Mouse (Mus musculus) midbrain, embryonic 11.5 days (tissue): Measurements from ENCODE around the gene Fkbp5. TPM values are rescaled to one million over a fixed set of nuclear protein-coding genes. Genes with fewer than 3 reads are reported as not detected.

Experiments used
- microRNA-seq: library from miRNA; unstranded; fragments of <30 nt; microRNA quantifications from one replicate; pipeline ENCODE4, GENCODE M21; 2017
- polyA plus RNA-seq: library from polyadenylated mRNA; unstranded; fragments of >200 nt; fragmentation: Nextera tagmentation; extraction: Ambion mirVana; gene quantifications from 2 replicates; pipeline ENCODE4 v1.2.1, GENCODE M21; 2014

The Fkbp5 gene
- polyA plus RNA-seq, 1 experiment from 2014 or later: 10.9 TPM

Small RNA genes within 50 kb of the gene (microRNA-seq; reads per million reads assigned to microRNA genes)
- gene Gm25195 (not detected), gene Mir6969 (not detected)

Other genes starting within 250 kb of the Fkbp5 start
- gene Fance, start 204.0 kb downstream of the Fkbp5 start, polyA plus RNA-seq: 18.5 and 19.5 TPM in 2 replicates
- 465 and 471 TPM in 2 replicates for gene Rpl10a, start 189.1 kb downstream of the Fkbp5 start, polyA plus RNA-seq
- 3.5 and 3.7 TPM in 2 replicates for gene Tead3, start 166.7 kb downstream of the Fkbp5 start, polyA plus RNA-seq
- gene Tulp1, start 152.3 kb downstream of the Fkbp5 start, polyA plus RNA-seq: 4.6 and 4.9 TPM in 2 replicates
- not detected in 2 replicates for gene Armc12, start 13.3 kb upstream of the Fkbp5 start, polyA plus RNA-seq
- not detected in 2 replicates for gene Clpsl2, start 31.9 kb upstream of the Fkbp5 start, polyA plus RNA-seq
- not detected in 2 replicates for gene Clps, start 43.2 kb upstream of the Fkbp5 start, polyA plus RNA-seq
- gene Lhfpl5, start 58.1 kb upstream of the Fkbp5 start, polyA plus RNA-seq: 1.4 and 2.0 TPM in 2 replicates
- 124 and 135 TPM in 2 replicates for gene Srpk1, start 105.2 kb upstream of the Fkbp5 start, polyA plus RNA-seq
- 0.75 and 0.87 TPM in 2 replicates for gene Slc26a8, start 172.7 kb upstream of the Fkbp5 start, polyA plus RNA-seq
- gene Mapk14, start 173.8 kb upstream of the Fkbp5 start, polyA plus RNA-seq: 39.4 and 47.2 TPM in 2 replicates
- gene AC170998.1, start 208.6 kb upstream of the Fkbp5 start, polyA plus RNA-seq: 0.66 and 0.78 TPM in 2 replicates